Mouse (Mus musculus): ENCODE measurements around the gene Wdr82. TPM values are rescaled to one million over a fixed set of nuclear protein-coding genes. Genes with fewer than 3 reads are reported as not detected.

The Wdr82 gene
- polyA plus RNA-seq, 1 experiment from 2014 or later, result 16.9 TPM

DNA sequence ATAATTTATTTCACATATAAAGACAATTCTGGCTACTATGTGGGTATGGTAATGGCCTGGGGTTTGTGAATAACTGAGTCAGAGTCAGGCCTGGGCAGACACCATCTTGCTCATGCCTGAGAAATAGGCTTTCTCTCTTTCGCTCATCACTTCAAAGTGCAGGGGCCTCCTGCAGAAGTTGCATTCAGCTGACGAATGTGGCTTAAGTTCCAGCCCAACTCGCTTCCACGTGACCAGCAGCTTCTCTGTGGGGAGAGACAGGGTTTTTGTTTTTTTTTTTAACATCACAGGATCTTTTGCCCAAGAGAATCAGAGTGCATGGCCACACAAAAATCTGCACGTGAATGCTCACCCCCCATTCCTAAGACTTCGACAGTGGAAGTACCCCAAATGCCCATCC, 63.2 kb downstream of the Wdr82 start:
- no peak for DNase-seq (ENCODE audit: low spot score)

DNA sequence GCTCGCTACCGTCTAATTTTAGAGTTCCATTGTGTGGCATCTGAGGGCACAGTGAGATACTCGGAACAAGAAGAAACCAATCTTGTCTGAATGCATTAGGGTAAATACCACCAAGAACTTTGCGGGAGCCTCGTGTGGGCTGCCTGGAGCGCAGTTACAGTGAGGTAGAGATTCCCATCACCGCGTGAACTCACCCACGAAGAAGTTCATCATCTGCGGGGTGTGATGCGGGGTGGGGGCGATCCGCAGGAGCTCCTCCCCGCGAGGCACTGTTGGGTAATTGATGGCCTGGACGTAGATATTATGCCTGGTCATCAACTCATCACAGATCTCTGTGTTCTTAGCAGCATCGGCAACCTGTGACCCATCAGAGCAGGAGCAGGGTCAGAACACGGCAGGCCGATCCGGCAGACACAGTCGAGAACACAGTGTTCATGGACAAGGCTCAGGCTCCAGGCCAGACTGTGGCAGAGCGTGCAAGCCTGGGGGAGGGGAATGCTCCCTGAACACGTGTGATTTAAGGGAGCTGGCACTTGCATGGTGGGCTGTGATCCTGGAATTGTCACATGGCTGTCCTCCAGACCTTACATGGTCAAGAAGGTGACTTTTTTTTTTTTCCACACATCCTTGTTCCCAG, 64.6 kb downstream of the Wdr82 start:
- DNase-seq (ENCODE audit: low spot score) (no peak), ATAC-seq (replicated peaks; ENCODE audit: low FRiP score, low read depth) (no peak; the same call in 1 of the 2 replicates)
- WGBS, result 68% methylated on average over 23 of the region's 23 CpGs
- Histone ChIP-seq H3K4me3 (replicated peaks; ENCODE audit: low read depth, low read length) (no peak overlapping the region), H3K4me2 (ENCODE audit: low read length) (no peak overlapping the region), H3K27me3 (ENCODE audit: insufficient read depth, low read length) (no peaks in the 10 kb centered on the region), H3K9me3 (replicated peaks; ENCODE audit: low read length) (no peaks in the 10 kb centered on the region), H3K27ac (no peak overlapping the region), H3K4me1 (replicated peaks; ENCODE audit: insufficient read depth, low read length) (no peaks in the 10 kb centered on the region), H3K9ac (ENCODE audit: low read depth, low read length) (no peak overlapping the region), H3K36me3 (ENCODE audit: insufficient read depth, low read length) (peaks cover 61% of the 10 kb centered on the region)
- TF ChIP-seq CTCF (IDR thresholded peaks at IDR 0.05; ENCODE audit: low read depth), result no peak

More for the DNA sequence above, 63.2 kb downstream of the Wdr82 start:
- no peak overlapping the region for H3K4me2 ChIP-seq (ENCODE audit: low read length)
- no peak overlapping the region for H3K27ac ChIP-seq
- no peak overlapping the region for H3K4me3 ChIP-seq (replicated peaks; ENCODE audit: low read depth, low read length)
- no peak for ATAC-seq (replicated peaks; ENCODE audit: low FRiP score, low read depth)
- no peaks in the 10 kb centered on the region for H3K9me3 ChIP-seq (replicated peaks; ENCODE audit: low read length)
- no peak for TF ChIP-seq CTCF (IDR thresholded peaks at IDR 0.05; ENCODE audit: low read depth)
- H3K36me3 ChIP-seq (ENCODE audit: insufficient read depth, low read length), result peaks cover 53% of the 10 kb centered on the region
- 69% methylated on average over 6 of the region's 6 CpGs for WGBS
- no peak overlapping the region for H3K9ac ChIP-seq (ENCODE audit: low read depth, low read length)
- H3K27me3 ChIP-seq (ENCODE audit: insufficient read depth, low read length), result no peaks in the 10 kb centered on the region
- no peaks in the 10 kb centered on the region for H3K4me1 ChIP-seq (replicated peaks; ENCODE audit: insufficient read depth, low read length)

DNA sequence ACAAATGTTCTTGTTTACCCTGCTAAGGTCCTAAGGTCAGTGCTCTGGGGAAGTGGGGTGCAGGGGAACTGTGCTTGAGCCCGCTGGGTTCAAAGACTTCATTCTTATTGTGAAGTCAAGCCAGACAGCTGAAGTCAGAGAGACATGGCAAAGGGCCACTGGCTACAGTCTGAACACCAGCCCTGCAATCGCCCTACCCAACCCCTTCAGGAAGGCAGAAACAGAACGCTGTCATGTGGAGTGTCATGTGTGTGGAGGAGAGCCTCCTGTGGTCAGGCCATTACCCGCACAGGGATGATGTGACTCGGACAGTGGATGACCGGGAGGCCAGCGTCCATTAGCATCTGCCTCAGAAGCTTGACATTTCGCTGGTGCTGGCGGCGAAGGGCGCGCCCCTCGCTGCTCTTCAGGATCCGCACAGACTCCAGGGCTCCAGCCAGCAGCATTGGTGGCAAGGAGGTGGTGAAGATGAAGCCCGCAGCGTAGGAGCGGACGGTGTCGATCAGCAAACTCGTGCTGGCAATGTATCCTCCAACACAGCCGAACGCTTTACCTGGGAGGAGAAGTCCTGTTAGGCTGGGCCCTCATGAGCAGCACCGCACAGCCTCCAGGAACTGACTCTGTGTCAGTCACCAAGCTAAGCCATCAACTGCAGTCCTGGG, 65.6 kb downstream of the Wdr82 start:
- H3K27me3 ChIP-seq (ENCODE audit: insufficient read depth, low read length), result no peaks in the 10 kb centered on the region
- no peak overlapping the region for H3K4me2 ChIP-seq (ENCODE audit: low read length)
- no peaks in the 10 kb centered on the region for H3K4me1 ChIP-seq (replicated peaks; ENCODE audit: insufficient read depth, low read length)
- peak overlapping the region; percentile 60 for H3K27ac ChIP-seq
- no peak overlapping the region for H3K4me3 ChIP-seq (replicated peaks; ENCODE audit: low read depth, low read length)
- no peaks in the 10 kb centered on the region for H3K9me3 ChIP-seq (replicated peaks; ENCODE audit: low read length)
- WGBS, result 87% methylated on average over 23 of the region's 23 CpGs
- DNase-seq (ENCODE audit: low spot score) (no peak), ATAC-seq (replicated peaks; ENCODE audit: low FRiP score, low read depth) (no peak)
- TF ChIP-seq CTCF (IDR thresholded peaks at IDR 0.05; ENCODE audit: low read depth), result no peak
- H3K9ac ChIP-seq (ENCODE audit: low read depth, low read length), result no peak overlapping the region
- H3K36me3 ChIP-seq (ENCODE audit: insufficient read depth, low read length), result peaks cover 70% of the 10 kb centered on the region

DNA sequence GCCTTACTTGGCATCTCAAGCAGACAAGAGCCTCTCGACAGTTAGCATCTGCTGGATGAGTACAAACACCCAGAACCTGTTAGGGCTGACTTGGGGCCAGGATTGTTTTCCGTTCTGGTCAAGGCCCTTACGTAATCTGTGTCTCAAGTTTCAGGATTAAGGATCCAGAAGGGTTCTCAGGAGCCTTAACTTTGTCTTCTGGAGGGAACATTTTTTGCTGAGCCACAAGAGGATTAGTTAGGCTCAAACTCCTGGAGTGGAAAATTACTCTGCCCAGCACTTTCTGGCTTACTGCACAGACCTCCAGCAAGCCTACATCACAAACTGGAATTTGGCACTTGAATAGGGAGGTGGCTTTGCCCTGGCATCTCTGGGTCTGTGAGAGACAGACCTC, 66.1 kb downstream of the Wdr82 start:
- ATAC-seq (replicated peaks; ENCODE audit: low FRiP score, low read depth) (peak; percentile 9; the same call in 1 of the 2 replicates), DNase-seq (ENCODE audit: low spot score) (no peak)
- whole genome bisulfite sequencing, result 65% methylated on average over 3 of the region's 3 CpGs
- Histone ChIP-seq H3K36me3 (ENCODE audit: insufficient read depth, low read length) (peaks cover 76% of the 10 kb centered on the region), H3K4me3 (replicated peaks; ENCODE audit: low read depth, low read length) (no peak overlapping the region), H3K9ac (ENCODE audit: low read depth, low read length) (no peak overlapping the region), H3K27me3 (ENCODE audit: insufficient read depth, low read length) (no peaks in the 10 kb centered on the region), H3K4me2 (ENCODE audit: low read length) (no peak overlapping the region), H3K9me3 (replicated peaks; ENCODE audit: low read length) (no peaks in the 10 kb centered on the region), H3K27ac (peak overlapping the region; percentile 60), H3K4me1 (replicated peaks; ENCODE audit: insufficient read depth, low read length) (no peaks in the 10 kb centered on the region)
- no peak for TF ChIP-seq CTCF (IDR thresholded peaks at IDR 0.05; ENCODE audit: low read depth)

DNA sequence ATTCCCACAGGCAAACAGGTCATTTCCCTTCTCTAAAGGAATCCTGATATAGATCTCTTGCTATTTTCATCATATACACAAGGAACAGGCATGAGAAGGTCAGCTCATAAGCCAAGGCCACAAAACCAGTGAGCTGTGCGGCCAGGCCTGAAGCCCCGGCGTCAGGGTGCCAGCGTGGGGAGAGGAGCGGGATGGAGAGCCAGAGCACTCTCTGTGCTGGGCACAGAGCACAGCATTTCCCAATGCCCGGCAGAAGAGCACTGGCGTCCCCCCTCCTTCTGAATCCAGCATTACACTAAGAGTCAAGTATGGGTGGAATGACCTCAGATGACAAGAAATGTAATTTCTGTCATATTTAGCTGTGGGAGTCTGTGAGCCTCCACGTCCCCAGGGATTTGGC, 66.7 kb downstream of the Wdr82 start:
- 62% methylated on average over 8 of the region's 8 CpGs for WGBS
- no peak overlapping the region for H3K9ac ChIP-seq (ENCODE audit: low read depth, low read length)
- H3K27ac ChIP-seq, result peak overlapping the region; percentile 60
- DNase-seq (ENCODE audit: low spot score) (no peak), ATAC-seq (replicated peaks; ENCODE audit: low FRiP score, low read depth) (no peak)
- no peak overlapping the region for H3K4me3 ChIP-seq (replicated peaks; ENCODE audit: low read depth, low read length)
- no peak overlapping the region for H3K4me2 ChIP-seq (ENCODE audit: low read length)
- no peaks in the 10 kb centered on the region for H3K27me3 ChIP-seq (ENCODE audit: insufficient read depth, low read length)
- peaks cover 80% of the 10 kb centered on the region for H3K36me3 ChIP-seq (ENCODE audit: insufficient read depth, low read length)
- no peaks in the 10 kb centered on the region for H3K4me1 ChIP-seq (replicated peaks; ENCODE audit: insufficient read depth, low read length)
- H3K9me3 ChIP-seq (replicated peaks; ENCODE audit: low read length), result no peaks in the 10 kb centered on the region
- no peak for TF ChIP-seq CTCF (IDR thresholded peaks at IDR 0.05; ENCODE audit: low read depth)

DNA sequence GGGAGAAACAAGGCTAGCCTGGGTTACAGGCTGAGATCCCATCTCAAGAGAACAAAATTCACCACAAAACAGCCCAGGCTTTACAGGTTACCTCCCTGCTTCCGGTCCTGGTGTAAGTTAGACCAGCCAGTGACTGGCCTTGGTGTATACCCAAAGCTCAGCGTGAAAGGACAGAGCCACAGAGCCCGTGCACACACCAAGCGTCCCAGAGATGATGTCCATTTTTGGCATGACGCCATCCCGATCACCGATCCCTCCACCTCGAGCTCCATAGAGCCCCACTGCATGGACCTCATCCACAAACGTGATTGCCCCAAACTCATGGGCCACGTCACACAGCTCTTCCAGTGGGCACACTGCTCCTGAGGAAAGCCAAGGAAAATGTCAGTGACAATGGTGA, 67.2 kb downstream of the Wdr82 start:
- Histone ChIP-seq H3K9me3 (replicated peaks; ENCODE audit: low read length) (no peaks in the 10 kb centered on the region), H3K4me1 (replicated peaks; ENCODE audit: insufficient read depth, low read length) (no peaks in the 10 kb centered on the region), H3K27me3 (ENCODE audit: insufficient read depth, low read length) (no peaks in the 10 kb centered on the region), H3K4me2 (ENCODE audit: low read length) (no peak overlapping the region), H3K36me3 (ENCODE audit: insufficient read depth, low read length) (peaks cover 80% of the 10 kb centered on the region), H3K27ac (peak overlapping the region; percentile 60; the same call in 1 of the 2 replicates), H3K9ac (ENCODE audit: low read depth, low read length) (no peak overlapping the region), H3K4me3 (replicated peaks; ENCODE audit: low read depth, low read length) (no peak overlapping the region)
- DNase-seq (ENCODE audit: low spot score) (no peak), ATAC-seq (replicated peaks; ENCODE audit: low FRiP score, low read depth) (no peak)
- 93% methylated on average over 10 of the region's 10 CpGs for WGBS
- TF ChIP-seq CTCF (IDR thresholded peaks at IDR 0.05; ENCODE audit: low read depth), result no peak

MicroRNA genes within 50 kb of the gene (microRNA counts, 519-probe panel; counts per million panel counts)
- 7,943 counts per million, percentile 98 among the panel's probes with 10 or more counts for microRNA mmu-let-7g

Small RNA genes lying within 50 kb of the gene (microRNA-seq; reads per million reads assigned to microRNA genes)
- gene Mir135a-1 (1.4 reads per million), gene Mirlet7g (61,765 reads per million, percentile 99 among the genes with 10 or more reads in this experiment)

Other genes with a start within 250 kb of the Wdr82 start
- gene Col6a5, start 210.3 kb upstream of the Wdr82 start, polyA plus RNA-seq (2015; fragmentation: Nextera tagmentation; extraction: Ambion mirVana), result 0.09 and 0.16 TPM in 2 replicates
- 0.86 and 1.5 TPM in 2 replicates for gene Col6a4, start 74.1 kb upstream of the Wdr82 start, polyA plus RNA-seq (2015; fragmentation: Nextera tagmentation; extraction: Ambion mirVana)
- 11.5 and 14.4 TPM in 2 replicates for gene Glyctk, start 12.8 kb upstream of the Wdr82 start, polyA plus RNA-seq (2015; fragmentation: Nextera tagmentation; extraction: Ambion mirVana)
- gene Ppm1m, start 28.8 kb downstream of the Wdr82 start, polyA plus RNA-seq (2015; fragmentation: Nextera tagmentation; extraction: Ambion mirVana), result 33.2 and 35.5 TPM in 2 replicates
- gene Twf2, start 32.2 kb downstream of the Wdr82 start, polyA plus RNA-seq (2015; fragmentation: Nextera tagmentation; extraction: Ambion mirVana), result 44.0 and 51.1 TPM in 2 replicates
- gene Tlr9, start 51.7 kb downstream of the Wdr82 start, polyA plus RNA-seq (2015; fragmentation: Nextera tagmentation; extraction: Ambion mirVana), result 0.06 and 0.07 TPM in 2 replicates
- 142 and 152 TPM in 2 replicates for gene Alas1, start 77.7 kb downstream of the Wdr82 start, polyA plus RNA-seq (2015; fragmentation: Nextera tagmentation; extraction: Ambion mirVana)
- 13.1 and 14.5 TPM in 2 replicates for gene Poc1a, start 110.1 kb downstream of the Wdr82 start, polyA plus RNA-seq (2015; fragmentation: Nextera tagmentation; extraction: Ambion mirVana)
- 15.1 and 15.8 TPM in 2 replicates for gene Dusp7, start 197.7 kb downstream of the Wdr82 start, polyA plus RNA-seq (2015; fragmentation: Nextera tagmentation; extraction: Ambion mirVana)